Mouse (Mus musculus) hindlimb bud, embryonic 11.5 days (tissue): ENCODE results near the gene Crnkl1.
"Not testable (repeated sequence)": the region's sequence is repeated elsewhere in the genome, so short reads cannot be mapped to it uniquely, and the experiment has no call there.

Experiments
- DNase-seq: peaks from one replicate; pipeline ENCODE4 v3.0.0-alpha.2; 2012; ENCODE audit warnings: low read depth, low spot score; ENCODE audit errors: extremely low spot score

The Crnkl1 gene

DNA sequence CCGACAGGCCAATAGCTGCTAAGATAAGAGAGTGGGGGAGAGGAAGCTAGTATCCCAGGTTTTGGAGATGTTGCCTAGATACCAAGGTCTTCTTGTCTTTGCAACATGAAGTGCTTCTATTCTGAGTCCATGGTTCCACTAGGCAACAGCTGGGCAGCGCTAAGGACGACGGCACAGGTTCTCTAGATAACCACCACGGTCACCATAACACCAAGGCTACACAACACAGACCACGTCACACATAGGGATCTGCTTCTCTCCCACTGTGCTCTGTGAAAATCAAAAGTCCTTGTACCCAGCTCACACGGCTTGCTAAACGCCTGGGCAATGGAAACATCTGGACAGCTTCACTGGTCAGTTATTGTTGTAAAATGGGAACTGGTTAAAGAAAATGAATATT lies 2.2 kb upstream of the Crnkl1 start:
- DNase-seq = no peak

DNA sequence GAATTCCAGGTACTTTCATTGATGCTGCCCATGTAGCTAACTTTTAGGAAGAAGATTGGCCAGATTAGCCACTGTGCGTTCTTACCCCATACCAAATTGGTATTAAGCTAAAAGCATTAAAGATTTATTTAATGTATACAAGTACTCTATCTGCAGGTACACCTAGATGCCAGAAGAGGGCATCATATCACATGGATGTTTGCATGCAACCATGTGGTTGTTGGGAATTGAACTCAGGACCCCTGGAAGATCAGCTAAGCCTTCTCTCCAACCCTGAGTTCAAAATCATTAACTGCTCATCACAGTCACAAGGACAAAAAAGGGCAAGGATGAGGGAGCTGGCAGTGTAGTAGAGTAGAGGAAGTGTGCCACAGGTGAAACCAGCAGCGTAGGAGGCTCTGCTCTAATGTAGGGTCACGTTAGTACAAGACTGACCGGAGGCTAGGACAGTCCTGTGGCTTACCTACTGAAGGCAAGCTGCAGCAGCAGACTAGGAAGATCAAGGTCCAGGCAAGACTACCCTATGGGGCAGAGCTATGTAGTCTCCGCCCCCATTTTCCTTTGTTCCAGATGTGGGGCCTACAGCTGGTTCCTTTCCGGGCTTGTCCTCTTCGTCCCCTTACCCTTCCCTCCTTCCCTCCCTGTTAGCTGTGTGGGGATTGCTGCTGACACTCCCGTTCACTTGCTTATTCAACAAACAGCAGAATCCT lies 13.7 kb downstream of the Crnkl1 start:
- no peak for DNase-seq

DNA sequence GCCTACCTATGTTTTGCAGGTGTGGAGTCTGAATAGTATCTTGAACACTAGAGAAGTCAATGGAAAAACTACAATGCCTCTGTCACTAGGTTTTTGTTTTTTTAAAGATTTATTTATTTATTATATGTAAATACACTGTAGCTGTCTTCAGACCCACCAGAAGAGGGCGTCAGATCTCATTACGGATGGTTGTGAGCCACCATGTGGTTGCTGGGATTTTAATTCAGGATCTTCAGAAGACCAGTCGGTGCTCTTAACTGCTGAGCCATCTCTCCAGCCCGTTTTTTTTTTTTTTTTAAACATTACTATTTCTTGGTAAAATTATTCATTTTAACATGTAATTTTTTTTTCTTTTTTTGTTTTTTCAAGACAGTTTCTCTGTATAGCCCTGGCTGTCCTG lies 28.9 kb downstream of the Crnkl1 start:
- not testable (repeated sequence) for DNase-seq

DNA sequence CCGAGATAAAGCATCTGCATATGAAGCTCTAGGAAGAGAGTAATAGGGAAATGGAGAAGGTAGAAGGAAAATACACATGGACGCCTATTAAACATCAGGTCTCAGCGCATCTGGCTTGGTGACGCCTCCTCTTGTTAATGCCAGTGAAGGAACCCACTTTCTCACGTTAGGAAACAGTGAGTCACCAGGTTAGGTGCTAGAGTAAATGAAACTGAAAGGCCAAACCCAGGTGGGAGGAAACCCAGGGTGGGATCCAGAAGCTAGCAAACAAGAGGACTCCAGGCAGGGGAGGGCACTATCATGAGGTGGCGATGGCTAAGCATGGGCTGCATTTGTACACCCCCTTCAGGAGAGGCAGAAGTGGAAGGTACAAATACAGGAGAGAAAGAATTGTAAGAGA lies 29.7 kb downstream of the Crnkl1 start:
- no peak for DNase-seq

DNA sequence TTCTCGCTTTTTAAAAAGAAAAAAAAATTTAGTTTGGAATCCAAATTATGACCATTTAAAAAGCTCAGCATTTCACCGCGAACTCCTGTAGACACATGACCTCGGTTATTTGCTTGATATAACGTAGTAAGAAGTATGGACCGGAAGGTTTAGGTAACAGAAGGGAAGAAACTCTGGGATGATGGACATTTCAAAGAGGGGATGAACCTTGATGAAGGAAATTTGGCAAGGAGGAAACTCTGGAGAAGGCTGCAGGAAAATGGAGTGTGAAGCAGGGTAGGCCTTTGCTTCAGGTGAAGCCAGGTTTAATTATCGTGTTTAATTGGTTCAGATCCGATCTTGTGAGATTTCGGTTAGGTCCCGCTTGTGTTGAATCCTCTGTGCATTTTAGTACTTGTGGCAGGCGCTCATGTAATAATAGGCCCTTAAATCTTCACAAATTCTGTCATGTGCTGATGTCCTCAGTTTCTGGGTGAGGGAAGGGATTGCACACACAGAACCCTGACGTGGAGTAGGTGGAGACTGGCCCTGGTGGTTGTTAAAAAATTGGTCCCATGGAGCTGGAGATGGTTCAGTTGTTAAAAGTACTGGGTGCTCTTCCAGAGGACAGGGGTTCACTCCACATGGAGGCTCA lies 30.7 kb downstream of the Crnkl1 start:
- no peak for DNase-seq

DNA sequence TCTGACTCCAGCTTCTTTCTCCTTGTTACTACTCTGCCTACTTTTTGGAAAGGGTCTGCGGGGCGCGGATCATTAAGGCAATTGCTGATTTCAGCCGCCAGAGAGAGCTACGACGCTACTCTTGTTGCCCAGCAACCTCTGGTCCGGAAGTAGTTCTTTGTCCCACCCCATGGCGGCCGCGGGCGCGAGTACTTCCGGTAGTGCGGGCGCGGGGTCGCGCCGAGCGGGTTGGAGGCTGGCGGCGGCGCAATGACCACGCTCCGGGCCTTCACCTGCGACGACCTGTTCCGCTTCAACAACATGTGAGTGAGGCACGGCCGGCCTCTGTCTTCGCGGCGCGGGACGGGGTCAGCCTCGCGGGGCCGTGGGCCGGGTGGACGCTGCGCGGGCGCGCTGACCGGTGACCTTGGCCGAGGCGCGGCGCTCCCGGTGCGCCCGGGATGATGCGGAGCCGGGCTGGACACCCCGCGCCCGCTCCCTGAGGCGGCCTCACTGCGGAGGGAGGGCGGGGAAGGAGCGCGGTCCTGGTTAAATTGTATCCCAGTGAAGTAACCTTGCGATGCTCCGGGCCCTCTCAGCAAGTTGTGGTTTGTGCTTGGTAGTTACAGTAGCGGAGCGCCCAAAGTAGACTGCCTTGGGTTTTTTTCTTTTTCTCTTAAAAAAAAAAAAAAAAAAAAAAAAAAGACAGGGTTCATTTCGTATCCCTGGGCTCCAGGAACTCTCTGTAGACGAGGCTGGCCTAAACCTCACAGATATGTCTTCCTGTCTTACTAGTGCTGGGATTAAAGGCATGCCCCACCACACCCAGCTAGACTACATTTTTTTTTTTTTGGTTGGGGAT lies 31.5 kb downstream of the Crnkl1 start:
- peak; percentile 72 for DNase-seq

DNA sequence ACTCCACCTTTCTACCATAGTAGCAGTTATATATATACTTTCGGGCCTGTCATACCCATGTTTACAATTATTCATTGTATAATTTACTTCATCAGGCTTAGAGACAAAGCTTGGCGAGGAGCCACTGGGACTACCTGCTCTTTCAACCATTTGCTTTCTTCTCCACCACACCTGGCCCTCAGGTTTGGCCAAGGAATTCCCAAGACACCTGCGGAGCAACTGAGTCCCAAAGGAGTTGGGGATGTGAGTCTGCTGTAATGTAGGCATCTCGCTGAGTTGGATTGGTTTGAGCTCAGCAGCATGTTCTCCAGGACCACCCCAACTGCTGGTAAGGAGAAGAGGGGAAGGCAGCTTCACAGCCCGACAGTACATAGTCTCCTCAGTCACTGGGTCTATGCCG lies 33.0 kb downstream of the Crnkl1 start, which contains the start of gene Naa20:
Gene Naa20, plus strand, starts transcription at position 239 of the 400 bp plus-strand sequence.
- DNase-seq = no peak

DNA sequence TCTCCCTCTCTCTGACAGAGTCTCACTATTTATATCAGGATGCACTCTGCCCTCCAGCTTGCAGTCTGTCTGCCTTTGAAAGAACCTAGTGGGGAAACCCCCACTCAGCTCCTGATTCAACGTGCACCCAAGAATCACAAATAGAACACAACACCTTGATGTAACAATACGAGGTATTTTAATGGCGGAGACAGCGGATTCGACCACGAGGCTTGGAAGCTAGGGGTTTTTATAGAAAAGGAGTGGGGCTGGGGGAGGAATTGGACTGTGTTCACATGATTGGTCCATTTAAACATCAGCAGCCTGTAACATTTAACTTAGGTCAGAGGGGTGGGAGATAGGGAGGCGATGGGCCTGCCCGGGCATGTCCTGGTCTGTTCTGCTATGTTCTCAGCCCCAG lies 34.5 kb downstream of the Crnkl1 start:
- not testable (repeated sequence) for DNase-seq

DNA sequence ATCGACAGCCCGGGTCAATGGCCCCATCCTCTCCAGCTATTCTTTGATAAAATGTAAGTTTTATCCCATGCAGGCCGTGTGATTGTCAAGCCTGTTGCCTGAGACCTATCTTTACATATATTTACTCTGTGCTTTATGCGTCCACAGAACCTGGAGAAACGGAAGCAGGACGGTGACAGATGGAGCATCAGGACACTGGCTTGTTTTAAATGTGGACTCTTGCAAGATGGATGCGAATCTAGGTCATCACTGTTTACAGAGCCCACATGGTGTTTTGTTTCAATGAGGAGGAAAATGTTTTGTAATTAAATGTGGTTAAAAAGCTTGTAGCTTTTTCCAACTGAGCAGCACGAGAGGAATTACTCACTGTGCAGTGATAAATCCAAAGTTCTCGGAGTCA lies 36.7 kb downstream of the Crnkl1 start:
- no peak for DNase-seq

DNA sequence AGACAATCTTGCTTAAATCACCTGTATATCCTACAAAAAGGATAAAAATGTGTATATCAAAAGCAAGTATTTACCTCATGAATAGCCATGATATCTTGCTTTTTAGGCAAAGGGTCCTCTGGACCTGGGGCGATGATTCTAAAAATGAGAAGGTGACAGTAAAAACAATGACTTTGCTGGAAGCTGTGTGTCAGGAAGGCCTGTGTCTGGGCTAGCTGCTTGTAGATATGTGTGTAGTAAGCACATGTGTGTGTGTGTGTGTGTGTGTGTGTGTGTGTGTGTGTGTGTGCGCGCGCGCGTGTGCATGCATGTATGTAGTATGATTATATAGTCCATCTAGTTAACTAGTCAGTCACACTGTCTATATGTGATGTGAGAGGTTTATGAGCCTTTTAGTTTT lies 41.1 kb downstream of the Crnkl1 start:
- no peak for DNase-seq

DNA sequence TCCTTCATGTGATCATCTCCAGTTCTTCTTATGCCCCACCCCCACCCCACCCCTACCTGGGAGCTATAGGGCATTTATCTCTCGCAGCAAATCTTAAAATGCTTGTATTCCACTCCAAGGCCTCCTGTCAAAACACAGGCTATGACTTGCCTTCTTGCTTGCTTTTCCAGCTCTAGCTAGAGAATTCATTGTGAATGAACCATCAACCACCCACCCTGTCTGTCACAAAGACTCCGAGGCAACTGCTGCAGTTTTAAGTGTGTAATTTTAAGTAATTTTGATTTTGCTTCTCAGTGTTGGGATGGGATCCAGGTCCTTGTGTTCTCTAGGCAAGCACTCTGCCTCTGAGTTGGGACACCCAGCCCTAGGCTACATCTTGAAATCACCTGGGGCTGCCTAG lies 44.2 kb downstream of the Crnkl1 start:
- DNase-seq = no peak

DNA sequence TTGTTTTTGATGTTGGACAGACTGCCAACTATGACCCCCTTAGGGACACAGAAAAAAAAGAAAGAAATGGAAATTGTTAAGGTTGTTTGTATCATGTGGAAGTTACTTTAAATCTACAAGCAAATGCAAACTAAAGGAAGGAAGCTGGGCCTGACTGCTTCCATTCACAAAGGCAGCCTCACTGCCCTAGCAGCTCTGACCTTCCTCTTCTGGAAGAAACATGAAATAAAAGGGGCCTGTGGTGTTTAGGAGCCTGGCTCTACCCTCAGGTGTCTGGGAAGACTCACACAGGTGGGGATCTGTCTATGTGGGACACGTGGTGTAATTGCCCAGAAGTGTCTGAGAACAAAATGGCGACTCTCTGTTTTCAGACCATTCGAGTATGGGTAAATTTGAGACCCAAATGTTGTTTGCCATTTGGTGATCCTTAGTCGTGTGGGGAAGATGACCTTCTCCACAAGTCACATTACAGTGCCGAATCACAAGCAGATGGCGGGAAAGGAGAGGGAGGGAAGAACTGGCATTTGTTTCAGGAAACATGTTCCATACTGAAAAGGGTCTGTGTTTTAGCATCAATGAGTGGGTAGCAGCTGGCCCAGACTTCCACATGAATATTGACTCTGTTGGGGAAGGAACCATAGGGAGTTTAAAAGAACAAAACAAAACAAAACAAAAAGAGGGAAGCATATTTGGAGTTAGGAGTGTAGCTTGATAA lies 45.9 kb downstream of the Crnkl1 start:
- no peak for DNase-seq

DNA sequence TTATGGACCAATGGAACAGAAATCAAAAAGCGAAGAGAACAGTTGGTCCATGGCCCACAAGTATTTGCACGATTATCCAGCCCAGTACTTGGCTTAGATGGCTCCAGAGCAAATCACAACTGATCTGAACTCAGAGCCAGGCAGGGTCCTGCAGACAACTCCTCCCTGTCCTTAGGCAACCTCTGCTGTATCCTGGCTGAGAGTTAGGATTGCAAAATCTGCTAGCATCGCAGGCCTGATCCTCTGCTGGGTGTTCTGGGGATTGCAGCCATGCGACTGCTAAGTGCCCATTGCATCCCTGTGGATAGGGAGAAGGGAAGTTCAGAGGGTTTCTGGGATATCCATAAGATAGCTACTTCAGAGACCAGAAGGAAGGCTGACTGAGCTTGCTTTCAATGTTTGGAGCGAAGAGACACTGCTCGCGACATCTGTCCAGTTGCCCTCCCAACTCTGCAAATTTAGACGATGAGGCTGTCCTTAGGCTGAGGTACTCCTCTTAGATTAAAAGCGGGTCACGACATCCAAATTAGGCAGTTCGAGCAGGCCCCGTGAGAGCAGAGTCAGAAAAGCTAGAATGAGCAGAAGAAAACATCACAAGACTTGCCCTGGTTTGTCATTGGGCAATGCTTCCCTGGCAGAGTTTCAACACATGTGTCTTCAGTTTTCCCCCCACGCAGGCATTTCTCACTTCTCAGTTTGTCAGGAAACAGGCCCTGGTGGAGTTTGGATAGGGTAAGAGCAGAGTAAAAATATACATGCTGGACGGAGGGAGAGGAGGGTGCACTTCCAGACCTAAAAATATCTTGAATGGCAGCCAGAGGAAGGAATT lies 46.7 kb downstream of the Crnkl1 start:
- DNase-seq = no peak

DNA sequence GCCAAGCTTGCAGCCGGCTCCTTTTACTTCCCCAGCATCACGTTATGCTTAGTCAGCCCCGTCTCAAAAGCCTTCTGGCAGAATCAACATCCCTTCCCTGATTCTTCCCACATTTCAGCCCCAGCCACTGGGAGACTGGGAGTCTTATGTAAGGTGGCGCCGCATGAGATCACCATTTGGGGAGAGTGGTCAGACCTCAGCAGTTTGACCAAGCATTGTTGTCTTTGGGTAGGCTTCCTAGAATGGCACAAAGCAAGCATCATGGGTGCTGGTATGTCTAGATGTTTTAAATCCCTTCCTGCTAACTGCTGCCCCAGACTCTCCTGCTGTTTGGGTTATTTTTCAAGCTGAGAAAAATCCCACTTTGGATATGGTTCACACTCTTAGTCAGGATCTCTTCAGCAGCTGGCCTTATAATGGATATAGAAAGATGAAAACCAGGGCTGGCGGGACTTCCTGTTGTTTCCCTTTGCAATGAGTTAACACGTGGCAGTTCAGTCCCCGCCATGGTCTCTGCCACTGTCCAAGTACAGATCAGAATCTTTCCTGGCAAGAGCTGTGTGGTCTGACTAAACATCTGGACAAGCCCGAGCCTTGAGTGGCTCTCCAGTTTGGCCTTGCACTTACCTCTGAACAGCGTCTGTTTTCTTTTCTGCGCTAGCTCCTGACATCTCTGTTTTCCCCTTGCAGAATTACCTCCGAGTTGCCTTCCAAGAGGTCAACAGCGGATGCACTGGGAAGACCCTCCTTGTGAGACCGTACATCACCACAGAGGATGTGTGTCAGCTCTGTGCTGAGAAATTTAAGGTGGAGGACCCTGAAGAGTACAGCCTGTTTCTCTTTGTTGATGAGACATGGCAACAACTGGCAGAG lies 49.7 kb downstream of the Crnkl1 start:
- DNase-seq = no peak

DNA sequence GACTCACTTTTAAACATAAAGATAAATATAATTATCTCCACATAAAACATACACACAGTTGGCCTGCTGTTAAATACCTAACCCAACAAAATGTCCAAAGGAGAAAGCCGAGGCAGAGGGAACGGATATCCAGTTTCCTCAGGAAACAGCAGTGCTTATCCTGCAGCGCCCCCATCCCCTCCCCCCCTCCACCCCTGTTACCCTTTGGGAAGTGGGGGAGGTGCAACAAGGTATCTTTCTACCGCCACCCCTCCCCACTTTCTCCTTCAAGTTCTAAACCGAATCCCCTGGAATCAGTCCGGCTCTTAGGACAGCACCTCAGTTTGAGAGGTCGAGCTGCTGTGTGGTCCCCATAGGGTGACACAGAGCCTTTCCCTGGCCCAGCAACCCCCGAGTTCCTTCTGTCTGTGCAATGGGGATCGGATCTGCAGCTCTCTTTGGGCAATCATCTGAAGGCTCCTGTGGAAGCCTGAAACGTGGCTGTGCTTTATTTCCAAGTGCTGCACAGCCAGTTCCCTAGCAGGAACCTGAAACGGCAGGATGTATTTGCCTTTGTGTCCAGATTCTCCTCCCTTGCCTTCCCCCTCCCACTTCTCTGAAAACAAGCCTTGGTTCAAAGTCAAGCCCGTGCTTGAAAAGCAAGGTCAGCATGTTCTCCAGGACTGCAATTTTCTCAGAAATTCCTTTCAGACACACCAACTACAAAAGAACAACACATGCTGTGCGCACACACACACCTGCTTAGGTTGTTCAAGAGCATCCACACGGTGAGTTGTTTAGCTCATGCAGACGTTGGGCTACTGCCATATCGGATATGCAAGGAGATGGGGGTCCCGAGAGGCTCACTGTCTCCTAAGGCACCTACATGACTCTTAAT lies 50.5 kb downstream of the Crnkl1 start:
- no peak for DNase-seq

DNA sequence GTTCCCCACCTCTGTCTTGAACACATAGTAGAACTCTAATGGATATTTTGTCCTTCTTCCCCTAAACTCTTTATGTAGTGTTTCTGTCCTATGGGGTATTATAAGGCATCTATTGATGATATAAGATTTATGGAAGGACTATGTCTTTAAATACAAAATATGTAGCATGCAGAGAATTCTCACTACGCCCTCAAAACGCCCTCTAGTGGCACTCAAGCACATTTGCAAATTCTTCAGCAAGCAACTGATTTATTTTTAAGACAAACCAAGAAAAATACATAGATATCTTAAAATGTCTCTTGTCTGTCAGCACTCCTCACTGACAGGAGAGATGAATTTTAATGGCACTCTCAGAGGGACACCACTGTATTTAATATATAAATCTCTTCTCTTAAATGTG lies 52.4 kb downstream of the Crnkl1 start:
- no peak for DNase-seq

DNA sequence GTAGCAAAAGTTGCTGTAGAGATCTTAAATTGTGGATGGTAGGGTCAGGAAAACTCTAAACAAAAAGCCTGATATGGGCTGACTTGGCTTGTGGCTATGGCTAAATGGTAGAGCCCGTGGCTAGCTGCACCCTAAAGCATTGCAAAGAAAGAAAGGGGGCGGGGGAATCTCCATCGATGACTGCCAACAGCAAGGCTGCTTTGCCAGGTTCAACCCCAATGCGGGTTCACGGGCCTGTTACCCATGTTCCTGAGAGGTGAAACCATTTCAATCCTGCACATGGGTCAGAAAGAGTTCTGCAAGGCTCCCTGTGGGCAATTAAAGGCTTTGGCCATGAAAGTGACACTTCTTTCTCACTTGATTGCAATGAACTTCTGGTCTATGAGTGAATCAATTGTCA lies 52.9 kb downstream of the Crnkl1 start:
- DNase-seq = no peak
